Mouse (Mus musculus) left cerebral cortex, adult 9 months (tissue): ENCODE results near the gene Ctdsp2.

Experiments used
- DNase-seq, 2 experiments: peaks; one replicate each; pipeline ENCODE4 v3.0.0; 2022; ENCODE audit warnings: low spot score in 2 of 2

Gene Ctdsp2

DNA sequence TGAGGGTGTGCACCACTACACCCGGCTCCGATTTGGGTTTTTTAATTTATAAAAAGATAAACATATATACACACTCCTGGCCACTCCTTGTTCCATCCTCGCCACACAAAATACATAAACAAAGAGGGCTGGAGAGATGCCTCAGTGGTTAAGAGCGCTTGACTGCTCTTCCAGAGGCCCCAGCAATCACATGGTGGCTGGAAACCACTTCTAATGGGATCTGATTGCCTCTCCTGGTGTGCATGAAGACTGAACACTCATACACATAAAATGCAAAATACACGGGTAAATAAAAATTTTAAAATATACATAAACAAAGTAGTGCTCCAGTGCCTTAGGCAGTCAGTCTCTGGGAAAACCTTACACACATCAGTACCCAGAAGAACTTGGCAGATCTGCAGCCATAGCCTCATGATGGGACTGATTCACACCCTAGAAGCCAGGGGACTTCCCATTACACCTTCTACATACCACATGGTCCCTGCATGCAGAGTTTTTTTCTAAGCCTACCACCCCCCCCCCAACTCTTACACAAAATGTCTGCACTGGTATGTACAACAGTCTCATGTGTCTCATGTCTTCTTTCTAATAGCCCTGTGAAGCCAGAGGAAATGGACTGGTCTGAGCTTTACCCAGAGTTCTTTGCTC lies 64.1 kb downstream of the Ctdsp2 start:
- no peak for DNase-seq

DNA sequence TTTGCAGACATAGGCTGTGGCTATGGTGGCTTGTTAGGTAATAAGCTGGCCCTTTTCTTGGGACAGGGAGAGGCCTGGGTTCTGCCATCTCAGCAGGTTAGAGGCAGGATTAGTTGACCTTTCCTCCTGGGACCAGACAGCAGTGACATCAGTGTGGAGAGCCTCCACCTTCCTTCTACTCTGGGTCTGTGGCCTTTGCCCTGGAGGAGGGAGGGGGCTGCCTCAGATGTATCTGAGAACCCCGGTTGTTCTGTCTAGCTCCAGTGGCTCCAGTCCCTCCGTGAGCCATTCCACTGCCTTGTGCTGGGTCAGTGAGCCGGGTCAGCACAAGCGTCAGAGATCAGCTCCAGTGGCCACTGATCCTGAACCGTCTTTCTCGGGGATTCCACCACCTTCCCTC lies 64.7 kb downstream of the Ctdsp2 start:
- DNase-seq, result no peak

DNA sequence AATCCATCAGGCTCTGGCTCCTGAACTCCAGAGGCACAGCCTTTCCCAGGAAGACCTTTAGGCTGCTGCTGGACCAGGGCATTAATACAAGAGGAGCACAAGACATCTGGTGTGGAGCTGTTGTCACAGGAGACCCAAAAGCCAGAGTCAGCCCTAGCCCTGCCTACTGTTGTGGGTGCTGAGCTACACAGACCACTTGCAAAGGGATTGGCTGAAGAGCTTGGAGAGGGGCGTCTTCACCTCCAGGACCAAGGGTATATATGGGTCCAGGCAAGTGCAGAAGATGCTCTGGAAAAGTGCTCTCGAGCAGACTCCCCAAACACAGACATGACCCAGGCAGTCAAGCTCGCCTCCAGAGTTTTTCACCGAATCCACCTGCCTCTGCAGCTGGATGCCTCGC lies 69.4 kb downstream of the Ctdsp2 start, which contains the start of gene Cyp27b1:
Cyp27b1 (plus strand) TSS at position 297 of the 400 bp plus-strand sequence.
- DNase-seq, result no peak

DNA sequence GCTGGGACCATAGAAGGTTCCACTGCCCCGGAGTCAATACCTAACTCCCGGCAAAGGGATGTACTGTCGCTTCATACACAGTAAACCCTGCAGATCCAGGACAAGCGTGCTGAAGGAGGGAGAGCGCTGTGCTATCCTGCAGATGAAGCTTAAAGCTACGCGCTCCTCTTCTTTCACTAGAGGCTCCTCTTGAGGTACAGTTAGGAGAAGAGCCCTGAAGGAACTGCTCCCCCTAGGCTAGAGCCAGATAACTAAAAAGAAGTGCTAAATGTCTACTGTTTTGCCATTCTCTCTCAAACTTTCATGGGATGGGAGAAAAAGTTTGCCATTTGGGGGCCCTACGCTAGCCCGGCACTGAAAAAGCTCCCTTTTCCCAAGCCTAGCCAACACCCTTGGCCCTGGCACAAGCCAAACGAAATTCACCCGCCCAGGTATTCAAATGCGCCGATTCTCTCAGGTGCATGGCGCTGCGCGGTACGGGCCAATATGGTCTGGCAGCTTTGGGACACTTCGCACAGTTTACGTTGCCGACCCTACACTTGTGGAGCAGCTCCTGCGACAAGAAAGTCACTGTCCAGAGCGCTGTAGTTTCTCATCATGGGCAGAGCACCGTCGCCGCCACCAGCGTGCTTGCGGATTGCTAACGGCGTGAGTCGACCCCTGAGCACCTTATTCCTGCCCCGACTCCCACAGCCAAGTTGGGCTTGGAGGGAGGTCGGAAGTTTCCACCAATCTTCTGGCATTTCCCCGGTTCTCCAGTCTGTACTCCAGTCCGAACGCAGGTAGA lies 70.3 kb downstream of the Ctdsp2 start:
- DNase-seq, result no peak
